Mouse (Mus musculus): ENCODE measurements at regions not wholly inside any gene's neighbourhood (a gene's known extent, or its start where the extent isn't known, plus 50 kb on each side); places are given as distances from the start of the nearest gene placed in this dataset.

GRCm38 (mm10) chr14:102250076-102250475 lies 520.3 kb downstream of the Lmo7 start:
- no peak for TF ChIP-seq MAX (IDR thresholded peaks at IDR 0.05; ENCODE audit: low read depth)
- no peak for TF ChIP-seq POLR2AphosphoS2 (IDR thresholded peaks at IDR 0.05; ENCODE audit: insufficient read length, low read depth)
- TF ChIP-seq USF1 (IDR thresholded peaks at IDR 0.05; ENCODE audit: low read depth): no peak
- no peak for TF ChIP-seq POLR2A (IDR thresholded peaks at IDR 0.05; ENCODE audit: insufficient read length, low read depth)
- TF ChIP-seq MYOG (IDR thresholded peaks at IDR 0.05; ENCODE audit: control insufficient read depth in 1 of 3, insufficient read depth in 1 of 3, insufficient read length in 2 of 3, low read depth in 2 of 3): no peak
- no peak for TF ChIP-seq SRF (IDR thresholded peaks at IDR 0.05; ENCODE audit: control insufficient read depth, insufficient read length, low read depth)
- TF ChIP-seq CEBPB (IDR thresholded peaks at IDR 0.05; ENCODE audit: insufficient read depth, poor library complexity, severe bottlenecking): no peak

All from myocyte (in vitro differentiated cells).